In the genomic region with DNA sequence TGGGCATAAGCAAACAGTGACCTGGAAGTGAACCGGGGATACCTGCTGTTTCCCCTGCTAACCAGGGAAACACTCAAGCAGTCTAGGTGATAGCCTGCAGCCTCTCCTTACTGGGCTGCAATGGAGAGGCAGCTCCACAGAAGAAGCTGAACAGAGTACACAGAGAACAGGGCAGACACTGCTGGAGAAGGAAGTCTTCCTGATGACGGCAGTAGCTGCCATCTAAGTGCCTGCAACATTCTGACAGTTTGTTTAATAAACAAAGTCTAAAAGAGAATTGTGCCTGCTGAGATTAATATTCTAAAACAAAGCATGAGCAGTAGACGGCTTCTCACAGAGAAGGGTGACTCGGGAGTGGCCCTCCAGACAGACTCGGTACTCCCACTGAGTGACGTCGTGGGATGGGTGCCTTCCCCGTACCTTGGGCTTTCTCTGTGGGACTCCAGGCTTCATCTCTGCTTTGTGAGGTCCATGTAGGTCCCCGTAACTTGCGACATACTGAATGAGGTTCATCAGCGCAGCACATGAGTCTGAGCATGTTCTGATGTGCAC, we compare ENCODE assay signal across 31 mouse cellular contexts. TPM values are rescaled to one million over a fixed set of nuclear protein-coding genes. Genes with fewer than 3 reads are reported as not detected.
DNase-seq lines count a peak whose midpoint lies in the region; ATAC-seq and TF ChIP-seq lines count a peak whose summit lies in the region.
"Had no signal": no experiment of that assay in that cellular context is flagged by ENCODE, and none has a peak within 500 bp of the region (broad histone marks: within the 10 kb centered on the region; RNA-seq: fewer than 3 reads in every experiment).

No protein-coding gene starts in this region.

- no peaks in the 10 kb centered on the region for H3K27me3 ChIP-seq in lung, embryonic 14.5 days (ENCODE audit: insufficient read depth, low read length)
- no peaks in the 10 kb centered on the region for H3K27me3 ChIP-seq in kidney, adult 2 months (replicated peaks; ENCODE audit: control insufficient read depth, insufficient read depth, low read length)
- H3K27me3 ChIP-seq: embryonic facial prominence, embryonic 13.5 days; forebrain, embryonic 12.5 days; forebrain, embryonic 15.5 days; heart, embryonic 13.5 days had no signal

- peak; percentile 58 for DNase-seq in lung, embryonic 14.5 days
- DNase-seq in lung, adult 2 months: no peak
- peak; percentile 36 for DNase-seq in lung, postnatal 10 days
- DNase-seq in lung, postnatal 36 days: peak; percentile 3
- DNase-seq in layer of hippocampus, adult 2 months (ENCODE audit: low spot score in 2 of 2): no peak
- DNase-seq in kidney, adult 2 months: no peak
- DNase-seq: adrenal gland, adult 8-10 months; adrenal gland, postnatal 25 days; cerebellum, adult 11-12 months; cerebellum, adult 8-10 months; cerebellum, postnatal 10 days; cerebellum, postnatal 36 days; embryo, embryonic 11 days; gastrocnemius, postnatal 10 days; gastrocnemius, postnatal 36 days; heart, adult 2 months; heart, postnatal 14 days; heart, postnatal 4 days had no signal

- H3K4me2 ChIP-seq in lung, embryonic 14.5 days: no peak overlapping the region
- H3K4me2 ChIP-seq: embryonic facial prominence, embryonic 13.5 days; forebrain, embryonic 12.5 days; forebrain, embryonic 15.5 days; heart, embryonic 13.5 days; hindbrain, embryonic 14.5 days had no signal

- no peaks in the 10 kb centered on the region for H3K9me3 ChIP-seq in lung, embryonic 14.5 days (ENCODE audit: low read depth, low read length)
- H3K9me3 ChIP-seq: embryonic facial prominence, embryonic 10.5 days; embryonic facial prominence, embryonic 13.5 days; forebrain, embryonic 12.5 days; forebrain, embryonic 15.5 days; heart, embryonic 10.5 days; heart, embryonic 13.5 days had no signal

- peak; percentile 69 for ATAC-seq in lung, embryonic 14.5 days (ENCODE audit: insufficient read depth)
- ATAC-seq: activated CD4-positive, CD25-positive, alpha-beta regulatory T cell, adult 4 months; forebrain, embryonic 15.5 days had no signal

- no peak overlapping the region for H3K4me3 ChIP-seq in lung, embryonic 14.5 days (ENCODE audit: low read depth, low read length)
- H3K4me3 ChIP-seq in lung, adult 2 months (replicated peaks; ENCODE audit: extremely low read depth, low read depth, low read length): no peak overlapping the region
- H3K4me3 ChIP-seq in layer of hippocampus, adult 2 months: no peak overlapping the region
- H3K4me3 ChIP-seq in kidney, adult 2 months (ENCODE audit: insufficient read depth, low read depth, low read length): no peak overlapping the region
- H3K4me3 ChIP-seq: embryonic facial prominence, embryonic 10.5 days; embryonic facial prominence, embryonic 13.5 days; erythroblast, embryonic 14.5 days; forebrain, embryonic 12.5 days; forebrain, embryonic 15.5 days; heart, adult 2 months; heart, embryonic 10.5 days; heart, embryonic 13.5 days had no signal

- TF ChIP-seq CTCF in lung, embryonic 14.5 days (IDR thresholded peaks at IDR 0.05; ENCODE audit: low read depth): no peak
- TF ChIP-seq CTCF in lung, adult 2 months (IDR thresholded peaks at IDR 0.05; ENCODE audit: insufficient read depth, low read length): no peak
- no peak for TF ChIP-seq CTCF in layer of hippocampus, adult 2 months (conservative IDR thresholded peaks at IDR 0.05)
- TF ChIP-seq CTCF in kidney, adult 2 months (conservative IDR thresholded peaks at IDR 0.05; ENCODE audit: insufficient read depth, insufficient read length, low read depth, low read length): no peak

- peaks cover 98% of the 10 kb centered on the region for H3K36me3 ChIP-seq in lung, embryonic 14.5 days (ENCODE audit: insufficient read depth)
- peaks cover 3% of the 10 kb centered on the region for H3K36me3 ChIP-seq in kidney, adult 2 months (ENCODE audit: control insufficient read depth, insufficient read depth, low read length)

- H3K9ac ChIP-seq in lung, embryonic 14.5 days: no peak overlapping the region
- H3K9ac ChIP-seq: embryonic facial prominence, embryonic 13.5 days; forebrain, embryonic 12.5 days; forebrain, embryonic 15.5 days; heart, embryonic 13.5 days; hindbrain, embryonic 14.5 days had no signal

- 45% methylated on average over 11 of the region's 11 CpGs for WGBS in lung, embryonic 14.5 days
- 57% methylated on average over 11 of the region's 11 CpGs for WGBS in lung, adult 2 months
- WGBS in kidney, adult 2 months: 93% methylated on average over 11 of the region's 11 CpGs

- H3K4me1 ChIP-seq in lung, embryonic 14.5 days (ENCODE audit: insufficient read depth): no peaks in the 10 kb centered on the region
- no peaks in the 10 kb centered on the region for H3K4me1 ChIP-seq in lung, adult 2 months (ENCODE audit: control insufficient read depth, insufficient read depth, low read length)
- no peaks in the 10 kb centered on the region for H3K4me1 ChIP-seq in kidney, adult 2 months (ENCODE audit: control insufficient read depth, insufficient read depth, low read length)
- H3K4me1 ChIP-seq: embryonic facial prominence, embryonic 10.5 days; embryonic facial prominence, embryonic 13.5 days; forebrain, embryonic 12.5 days; forebrain, embryonic 15.5 days; heart, embryonic 10.5 days; heart, embryonic 13.5 days had no signal

- TF ChIP-seq POLR2A in lung, adult 2 months (IDR thresholded peaks at IDR 0.05; ENCODE audit: borderline replicate concordance, extremely low read depth, low read depth, low read length): no peak
- no peak for TF ChIP-seq POLR2A in kidney, adult 2 months (IDR thresholded peaks at IDR 0.05; ENCODE audit: low read depth, low read length)

- no peak overlapping the region for H3K27ac ChIP-seq in lung, embryonic 14.5 days (ENCODE audit: low read depth)
- H3K27ac ChIP-seq in layer of hippocampus, adult 2 months: no peak overlapping the region
- no peak overlapping the region for H3K27ac ChIP-seq in kidney, adult 2 months (ENCODE audit: insufficient read depth, low read depth, low read length)
- H3K27ac ChIP-seq: embryonic facial prominence, embryonic 10.5 days; embryonic facial prominence, embryonic 13.5 days; forebrain, embryonic 12.5 days; forebrain, embryonic 15.5 days; heart, adult 2 months; heart, embryonic 10.5 days; heart, embryonic 13.5 days; hindbrain, embryonic 14.5 days had no signal

RNA-seq across cellular contexts. Expression of gene Bdkrb1, which starts 40.0 kb away (rescaled TPM):
- not detected in 2 replicates for polyA plus RNA-seq in lung, embryonic 14.5 days (2014; fragmentation: Nextera tagmentation; extraction: Ambion mirVana)
- polyA plus RNA-seq in lung, adult 2 months (2012; rRNA removed): 2.9 and 6.0 TPM in 2 replicates
- total RNA-seq in layer of hippocampus, adult 2 months (2021): not detected
- polyA plus RNA-seq in kidney, adult 2 months (2012; rRNA removed): 0.15 TPM in 1 of 2 replicates, not detected in the other
- total RNA-seq: adrenal gland, adult 8-10 months; adrenal gland, postnatal 25 days; ES-E14; granulocyte monocyte progenitor cell, adult 5-6 weeks; heart, adult 2 months; heart, postnatal 14 days; heart, postnatal 4 days had no signal
- polyA plus RNA-seq: embryonic facial prominence, embryonic 13.5 days; erythroblast, embryonic 14.5 days; forebrain, embryonic 12.5 days; heart, embryonic 10.5 days; heart, embryonic 13.5 days; heart, embryonic 16.5 days; hindbrain, embryonic 11.5 days had no signal

RNA-seq across cellular contexts. Expression of gene Gskip, which starts 41.8 kb away (rescaled TPM):
- polyA plus RNA-seq in lung, embryonic 14.5 days (2014; fragmentation: Nextera tagmentation; extraction: Ambion mirVana): 28.4 and 30.6 TPM in 2 replicates
- polyA plus RNA-seq in lung, adult 2 months (2012; rRNA removed): 7.3 and 10.9 TPM in 2 replicates
- 10 to 100 TPM; 25.3 to 26.7 TPM for total RNA-seq in layer of hippocampus, adult 2 months (2021)
- 6.6 and 9.0 TPM in 2 replicates for polyA plus RNA-seq in kidney, adult 2 months (2012; rRNA removed)

RNA-seq across cellular contexts. Expression of gene Atg2b, which starts 42.2 kb away (rescaled TPM):
- 17.1 and 17.7 TPM in 2 replicates for polyA plus RNA-seq in lung, embryonic 14.5 days (2014; fragmentation: Nextera tagmentation; extraction: Ambion mirVana)
- 11.1 and 12.6 TPM in 2 replicates for polyA plus RNA-seq in lung, adult 2 months (2012; rRNA removed)
- total RNA-seq in layer of hippocampus, adult 2 months (2021): 10 to 100 TPM; 44.2 to 47.7 TPM
- polyA plus RNA-seq in kidney, adult 2 months (2012; rRNA removed): 16.5 and 16.6 TPM in 2 replicates

Comparison
In these comparisons a context has a peak if more than half of its experiments do, and no peak if none do; other contexts are left out.
1. DNase-seq: peak in lung, embryonic 14.5 days (single experiment), lung, postnatal 10 days (single experiment) and lung, postnatal 36 days (single experiment); none in lung, adult 2 months (single experiment), layer of hippocampus, adult 2 months (0 of 2) and kidney, adult 2 months (single experiment).